Mouse (Mus musculus) limb, embryonic 11.5 days (tissue): Measurements from ENCODE around the gene Ly6g6e. TPM values are rescaled to one million over a fixed set of nuclear protein-coding genes. Genes with fewer than 3 reads are reported as not detected.

ENCODE experiments used
- ATAC-seq: fragments of 200-750 bp; cut with Nextera tagmentation; 2 replicates; pipeline ENCODE4 v1.8.0; 2017; ENCODE audit warnings: low read depth; ENCODE audit not compliant: insufficient number of reproducible peaks, low FRiP score, low TSS enrichment
- DNase-seq: peaks from one replicate; pipeline ENCODE4 v3.0.0-alpha.2; 2015; ENCODE audit warnings: low spot score
- H3K27ac ChIP-seq: fragments of 300-500 bp; sonication (generic); replicated peaks from 2 replicates; pipeline ENCODE4 v1.5.1; 2014; ENCODE audit warnings: low read depth, mild to moderate bottlenecking, low read length
- H3K27me3 ChIP-seq: fragments of 300-500 bp; sonication (generic); 2 replicates; pipeline ENCODE4 v1.6.1; 2014; ENCODE audit warnings: mild to moderate bottlenecking, low read length, mixed read lengths; ENCODE audit not compliant: control insufficient read depth, insufficient read depth
- H3K36me3 ChIP-seq: fragments of 300-500 bp; sonication (generic); 2 replicates; pipeline ENCODE4 v1.6.1; 2014; ENCODE audit warnings: mild to moderate bottlenecking, low read length, moderate library complexity, mixed read lengths; ENCODE audit not compliant: control insufficient read depth, insufficient read depth
- H3K4me1 ChIP-seq: fragments of 300-500 bp; sonication (generic); 2 replicates; pipeline ENCODE4 v1.6.1; 2014; ENCODE audit warnings: low read length, mixed read lengths; ENCODE audit not compliant: control insufficient read depth, insufficient read depth
- H3K4me2 ChIP-seq: fragments of 300-500 bp; sonication (generic); 2 replicates; pipeline ENCODE4 v1.6.1; 2014; ENCODE audit warnings: low read depth, mild to moderate bottlenecking, moderate library complexity; ENCODE audit not compliant: severe bottlenecking
- H3K4me3 ChIP-seq: fragments of 300-500 bp; sonication (generic); 2 replicates; pipeline ENCODE4 v1.5.1; 2014; ENCODE audit warnings: low read depth, low read length
- H3K9ac ChIP-seq: fragments of 300-500 bp; sonication (generic); 2 replicates; pipeline ENCODE4 v1.6.1; 2014; ENCODE audit warnings: mild to moderate bottlenecking, low read length
- H3K9me3 ChIP-seq: fragments of 300-500 bp; sonication (generic); 2 replicates; pipeline ENCODE4 v1.6.1; 2016; ENCODE audit warnings: low read length; ENCODE audit not compliant: control insufficient read depth
- WGBS: fragments of 180-500 bp; shearing (Covaris S2); extraction: QIAGEN DNeasy Blood & Tissue Kit; methylation state at CpG from one replicate; pipeline ENCODE4 v1.1.7; 2014; 5-methylcytosine and 5-hydroxymethylcytosine counted together
- polyA plus RNA-seq: library from polyadenylated mRNA; unstranded; fragments of >200 nt; fragmentation: Nextera tagmentation; extraction: Ambion mirVana; gene quantifications from 2 replicates; pipeline ENCODE4 v1.2.1, GENCODE M21; 2014

Ly6g6e gene
- polyA plus RNA-seq, 1 experiment from 2014 or later: 1.5 TPM

DNA sequence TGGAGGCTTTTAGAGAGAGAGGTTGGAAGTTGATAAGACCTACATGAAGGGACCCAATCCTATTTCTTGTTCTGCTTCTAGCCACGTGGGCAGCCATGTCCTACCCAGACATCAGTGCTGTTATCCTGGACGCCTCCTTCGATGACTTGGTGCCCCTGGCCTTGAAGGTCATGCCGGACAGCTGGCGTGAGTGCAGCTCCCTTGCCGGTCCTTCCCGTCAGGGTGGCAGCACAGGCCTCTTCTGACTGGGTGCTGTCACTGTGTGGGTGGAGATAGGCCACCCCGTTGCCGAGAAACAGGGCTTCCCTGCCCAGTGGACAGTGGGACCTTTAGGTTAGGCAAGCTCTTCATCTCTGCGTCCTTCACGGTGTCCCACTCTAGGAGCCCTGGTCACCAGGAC is 24.5 kb downstream of the Ly6g6e start:
- no peak overlapping the region for H3K9ac ChIP-seq
- no peak for DNase-seq
- H3K9me3 ChIP-seq: no peaks in the 10 kb centered on the region
- no peak overlapping the region for H3K27ac ChIP-seq
- WGBS: 87% methylated on average over 11 of the region's 11 CpGs
- ATAC-seq: no peak
- 0 out of 2 replicates have a peak, but pooled peaks cover 2% of the 10 kb centered on the region for H3K4me1 ChIP-seq
- H3K27me3 ChIP-seq: no peaks in the 10 kb centered on the region
- H3K4me2 ChIP-seq: no peak overlapping the region
- no peak overlapping the region for H3K4me3 ChIP-seq
- peaks cover 23% of the 10 kb centered on the region; the same call in 1 of the 2 replicates for H3K36me3 ChIP-seq

GRCm38 (mm10) chr17:35102299-35102698 is 25.6 kb downstream of the Ly6g6e start:
- Histone ChIP-seq H3K9me3 (no peaks in the 10 kb centered on the region), H3K9ac (no peak overlapping the region), H3K4me1 (0 out of 2 replicates have a peak, but pooled peaks cover 2% of the 10 kb centered on the region), H3K4me2 (no peak overlapping the region), H3K36me3 (peaks cover 16% of the 10 kb centered on the region; the same call in 1 of the 2 replicates), H3K27me3 (no peaks in the 10 kb centered on the region), H3K27ac (no peak overlapping the region), H3K4me3 (no peak overlapping the region)
- ATAC-seq (no peak), DNase-seq (no peak)
- WGBS: 71% methylated on average over 7 of the region's 8 CpGs

DNA sequence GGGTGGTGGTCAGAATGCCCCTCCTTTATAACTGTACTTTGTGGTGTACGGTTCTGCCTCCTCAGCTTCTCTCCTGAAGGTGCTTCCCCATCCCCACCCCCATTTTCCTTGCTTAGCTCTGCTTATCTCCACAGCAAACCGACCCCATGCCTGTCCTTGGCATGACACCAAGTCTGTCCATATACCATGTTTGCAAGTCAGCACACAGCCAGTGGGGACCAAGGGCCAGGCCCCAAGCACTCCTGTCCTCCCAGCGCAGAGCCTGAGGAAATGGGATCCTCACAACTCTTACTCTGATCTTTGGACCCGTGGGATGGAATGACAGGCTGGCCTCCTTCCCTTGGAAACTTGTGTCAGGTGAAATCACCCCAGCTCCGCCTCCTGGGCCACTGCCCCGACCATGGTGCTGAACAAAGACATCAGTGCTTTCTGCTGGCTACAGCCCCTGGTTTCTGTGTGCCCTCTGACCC is 26.6 kb downstream of the Ly6g6e start:
- Histone ChIP-seq H3K27ac (no peak overlapping the region), H3K4me2 (no peak overlapping the region), H3K4me1 (0 out of 2 replicates have a peak, but pooled peaks cover 2% of the 10 kb centered on the region), H3K9ac (no peak overlapping the region), H3K36me3 (peaks cover 16% of the 10 kb centered on the region; the same call in 1 of the 2 replicates), H3K4me3 (no peak overlapping the region), H3K9me3 (no peaks in the 10 kb centered on the region), H3K27me3 (no peaks in the 10 kb centered on the region)
- ATAC-seq: no peak
- DNase-seq: no peak
- 70% methylated on average over 6 of the region's 6 CpGs for WGBS

- no peak overlapping the region for H3K9ac ChIP-seq
- H3K4me3 ChIP-seq: no peak overlapping the region
- H3K4me1 ChIP-seq: 0 out of 2 replicates have a peak, but pooled peaks cover 2% of the 10 kb centered on the region
- no peaks in the 10 kb centered on the region for H3K9me3 ChIP-seq
- H3K27me3 ChIP-seq: no peaks in the 10 kb centered on the region
- no peak for DNase-seq
- WGBS: 92% methylated on average over 7 of the region's 7 CpGs
- peaks cover 15% of the 10 kb centered on the region; the same call in 1 of the 2 replicates for H3K36me3 ChIP-seq
- no peak overlapping the region for H3K27ac ChIP-seq
- H3K4me2 ChIP-seq: no peak overlapping the region
- ATAC-seq: no peak
Observed at GRCm38 (mm10) chr17:35104079-35104478, 27.4 kb downstream of the Ly6g6e start.

DNA sequence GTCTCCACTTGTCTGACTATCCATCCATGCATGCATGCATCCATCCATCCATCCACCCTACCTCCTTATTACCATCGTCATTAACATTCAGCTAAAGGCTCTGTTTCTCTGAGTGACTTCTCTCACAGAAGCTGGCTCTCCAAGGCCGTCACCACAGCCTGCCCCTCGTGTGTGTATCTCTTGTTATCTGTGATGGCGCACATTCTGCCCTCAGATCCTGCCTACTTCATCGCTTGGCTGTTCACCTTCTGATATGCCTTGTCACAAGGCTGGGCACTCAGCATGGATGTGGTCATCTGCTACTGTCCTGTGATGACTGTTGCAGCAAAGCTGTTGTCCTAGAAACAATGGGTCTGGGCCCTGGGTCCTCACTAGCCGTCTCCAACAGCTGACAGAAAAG is 28.1 kb downstream of the Ly6g6e start:
- Histone ChIP-seq H3K4me3 (no peak overlapping the region), H3K9ac (no peak overlapping the region), H3K4me2 (no peak overlapping the region), H3K4me1 (0 out of 2 replicates have a peak, but pooled peaks cover 2% of the 10 kb centered on the region), H3K36me3 (peaks cover 9% of the 10 kb centered on the region; the same call in 1 of the 2 replicates), H3K27me3 (no peaks in the 10 kb centered on the region), H3K27ac (no peak overlapping the region), H3K9me3 (no peaks in the 10 kb centered on the region)
- DNase-seq: no peak
- no peak for ATAC-seq
- WGBS: 81% methylated on average over 6 of the region's 6 CpGs

DNA sequence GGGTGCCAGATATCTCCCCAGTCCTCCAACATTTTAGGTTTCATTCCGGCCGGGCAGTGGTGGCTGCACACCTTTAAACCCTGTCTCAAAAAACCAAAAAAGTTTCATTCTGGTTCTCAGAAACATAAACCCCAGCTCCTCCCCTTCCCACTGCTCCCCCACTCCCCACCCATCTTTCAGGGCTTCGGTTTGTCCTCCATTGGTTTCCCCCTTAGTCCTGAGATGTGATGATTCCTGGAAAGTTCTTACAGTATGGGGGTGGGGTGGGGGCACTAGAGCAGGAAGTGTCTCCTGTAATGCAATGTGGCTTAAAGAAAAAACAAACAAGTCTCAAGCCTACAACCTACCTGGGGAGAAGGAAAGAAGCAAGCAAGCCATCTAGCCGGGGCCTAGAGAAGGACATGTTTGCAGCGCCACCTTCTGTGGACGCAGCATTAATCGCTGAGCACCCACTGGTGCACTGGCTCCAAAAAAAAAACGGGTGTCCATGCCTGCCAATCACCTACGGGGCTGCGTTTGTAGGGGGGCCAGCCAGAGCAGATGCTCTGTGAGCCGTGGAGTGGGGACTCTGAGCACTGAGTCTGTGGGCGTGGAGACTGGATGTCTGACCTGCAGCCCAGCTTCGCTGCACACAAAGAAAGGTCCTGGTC is 29.2 kb downstream of the Ly6g6e start:
- Histone ChIP-seq H3K4me3 (no peak overlapping the region), H3K4me1 (0 out of 2 replicates have a peak, but pooled peaks cover 2% of the 10 kb centered on the region), H3K36me3 (peaks cover 5% of the 10 kb centered on the region; the same call in 1 of the 2 replicates), H3K4me2 (no peak overlapping the region), H3K9ac (no peak overlapping the region), H3K27ac (no peak overlapping the region), H3K9me3 (no peaks in the 10 kb centered on the region), H3K27me3 (no peaks in the 10 kb centered on the region)
- no peak for ATAC-seq
- DNase-seq: peak; percentile 49
- WGBS: 31% methylated on average over 13 of the region's 13 CpGs

GRCm38 (mm10) chr17:35106522-35106921 is 29.8 kb downstream of the Ly6g6e start:
- ATAC-seq: no peak
- DNase-seq: no peak
- H3K4me1 ChIP-seq: 0 out of 2 replicates have a peak, but pooled peaks cover 2% of the 10 kb centered on the region
- no peak overlapping the region for H3K9ac ChIP-seq
- H3K27me3 ChIP-seq: no peaks in the 10 kb centered on the region
- no peak overlapping the region for H3K27ac ChIP-seq
- no peaks in the 10 kb centered on the region for H3K9me3 ChIP-seq
- no peak overlapping the region for H3K4me3 ChIP-seq
- H3K4me2 ChIP-seq: no peak overlapping the region
- H3K36me3 ChIP-seq: peaks cover 3% of the 10 kb centered on the region; the same call in 1 of the 2 replicates
- WGBS: 80% methylated on average over 3 of the region's 3 CpGs

GRCm38 (mm10) chr17:35108097-35108496 is 31.4 kb downstream of the Ly6g6e start, which contains the start of gene Ly6g5c:
Gene Ly6g5c, plus strand, starts transcription at chr17:35108279.
- Histone ChIP-seq H3K4me2 (no peak within 1 kb of the TSS), H3K36me3 (no peaks in the 10 kb centered on the region; the same call in 1 of the 2 replicates), H3K4me3 (no peak within 1 kb of the TSS), H3K27me3 (no peaks in the 10 kb centered on the region), H3K4me1 (0 out of 2 replicates have a peak, but pooled peaks cover 2% of the 10 kb centered on the region), H3K9me3 (no peaks in the 10 kb centered on the region), H3K9ac (no peak within 1 kb of the TSS), H3K27ac (no peak within 1 kb of the TSS)
- ATAC-seq (no peak), DNase-seq (no peak)
- WGBS: 76% methylated on average over 6 of the region's 6 CpGs
